Mouse (Mus musculus): ENCODE measurements around the gene Lars2. TPM values are rescaled to one million over a fixed set of nuclear protein-coding genes. Genes with fewer than 3 reads are reported as not detected.
"Not testable (repeated sequence)": the region's sequence is repeated elsewhere in the genome, so short reads cannot be mapped to it uniquely, and the experiment has no call there.

Lars2 gene
- polyA plus RNA-seq, 1 experiment from 2014 or later: 1,018 TPM

DNA sequence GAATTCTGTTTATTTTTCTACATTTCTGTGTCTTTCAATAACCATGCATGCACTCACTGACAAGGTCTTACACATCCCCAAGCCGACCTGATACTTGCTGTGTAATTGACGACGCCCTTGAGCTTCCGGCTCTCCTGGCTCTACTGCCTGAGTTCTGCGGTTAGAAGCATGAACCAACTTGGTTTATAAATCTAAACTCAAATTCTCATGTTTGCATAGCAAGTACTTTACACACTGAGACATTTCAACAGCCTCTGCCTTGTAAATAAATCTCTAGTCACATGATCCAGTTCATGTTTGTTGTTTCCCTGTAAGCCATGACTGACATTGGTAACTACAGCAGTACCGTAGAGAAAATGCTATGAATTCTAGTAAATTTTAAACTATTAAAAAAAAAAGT lies 25.5 kb upstream of the Lars2 start:
- DNase-seq (ENCODE audit: low spot score): no peak
- Histone ChIP-seq H3K9ac (ENCODE audit: low read length) (no peak overlapping the region), H3K9me3 (ENCODE audit: control insufficient read depth, low read length) (no peaks in the 10 kb centered on the region), H3K4me2 (ENCODE audit: low read depth, severe bottlenecking) (no peak overlapping the region), H3K36me3 (ENCODE audit: control insufficient read depth, insufficient read depth, low read length) (no peaks in the 10 kb centered on the region), H3K4me1 (ENCODE audit: control insufficient read depth, insufficient read depth, low read length) (no peaks in the 10 kb centered on the region), H3K27ac (replicated peaks; ENCODE audit: low read depth, low read length) (no peak overlapping the region), H3K27me3 (ENCODE audit: control insufficient read depth, insufficient read depth, low read length) (no peaks in the 10 kb centered on the region), H3K4me3 (ENCODE audit: low read depth, low read length) (no peak overlapping the region)
- no peak for ATAC-seq (ENCODE audit: insufficient number of reproducible peaks, low FRiP score, low TSS enrichment, low read depth)
- 90% methylated on average over 6 of the region's 6 CpGs for WGBS

- ATAC-seq (ENCODE audit: insufficient number of reproducible peaks, low FRiP score, low TSS enrichment, low read depth) (no peak), DNase-seq (ENCODE audit: low spot score) (no peak)
- Histone ChIP-seq H3K4me2 (ENCODE audit: low read depth, severe bottlenecking) (no peak overlapping the region), H3K9me3 (ENCODE audit: control insufficient read depth, low read length) (no peaks in the 10 kb centered on the region), H3K27ac (replicated peaks; ENCODE audit: low read depth, low read length) (no peak overlapping the region), H3K4me1 (ENCODE audit: control insufficient read depth, insufficient read depth, low read length) (0 out of 2 replicates have a peak, but pooled peaks cover 3% of the 10 kb centered on the region), H3K4me3 (ENCODE audit: low read depth, low read length) (no peak overlapping the region), H3K9ac (ENCODE audit: low read length) (no peak overlapping the region), H3K36me3 (ENCODE audit: control insufficient read depth, insufficient read depth, low read length) (no peaks in the 10 kb centered on the region), H3K27me3 (ENCODE audit: control insufficient read depth, insufficient read depth, low read length) (no peaks in the 10 kb centered on the region)
- WGBS: 83% methylated on average over 3 of the region's 3 CpGs
Observed at GRCm38 (mm10) chr9:123343069-123343468, 23.7 kb upstream of the Lars2 start.

DNA sequence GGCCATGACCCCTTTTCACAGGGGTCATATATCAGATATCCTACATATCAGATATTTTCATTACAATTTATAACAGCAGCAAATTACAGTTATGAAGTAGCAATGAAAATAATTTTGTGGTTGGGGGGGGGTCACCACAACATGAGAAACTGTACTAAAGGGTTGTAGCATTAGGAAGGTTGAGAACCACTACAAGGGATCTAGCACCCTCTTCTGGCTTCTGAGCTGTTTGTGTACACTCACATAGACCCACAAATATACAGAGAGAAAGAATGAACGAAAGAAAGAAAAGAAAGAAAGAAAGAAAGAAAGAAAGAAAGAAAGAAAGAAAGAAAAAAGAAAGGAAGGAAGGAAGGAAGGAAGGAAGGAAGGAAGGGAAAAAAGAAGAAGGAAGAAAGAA lies 17.4 kb upstream of the Lars2 start:
- not testable (repeated sequence) for H3K4me1 ChIP-seq (ENCODE audit: control insufficient read depth, insufficient read depth, low read length); ATAC-seq (ENCODE audit: insufficient number of reproducible peaks, low FRiP score, low TSS enrichment, low read depth); H3K36me3 ChIP-seq (ENCODE audit: control insufficient read depth, insufficient read depth, low read length); H3K9ac ChIP-seq (ENCODE audit: low read length); H3K4me2 ChIP-seq (ENCODE audit: low read depth, severe bottlenecking); H3K9me3 ChIP-seq (ENCODE audit: control insufficient read depth, low read length); H3K27ac ChIP-seq (replicated peaks; ENCODE audit: low read depth, low read length); DNase-seq (ENCODE audit: low spot score); H3K27me3 ChIP-seq (ENCODE audit: control insufficient read depth, insufficient read depth, low read length); H3K4me3 ChIP-seq (ENCODE audit: low read depth, low read length)
- 96% methylated on average over 1 of the region's 1 CpGs for WGBS

DNA sequence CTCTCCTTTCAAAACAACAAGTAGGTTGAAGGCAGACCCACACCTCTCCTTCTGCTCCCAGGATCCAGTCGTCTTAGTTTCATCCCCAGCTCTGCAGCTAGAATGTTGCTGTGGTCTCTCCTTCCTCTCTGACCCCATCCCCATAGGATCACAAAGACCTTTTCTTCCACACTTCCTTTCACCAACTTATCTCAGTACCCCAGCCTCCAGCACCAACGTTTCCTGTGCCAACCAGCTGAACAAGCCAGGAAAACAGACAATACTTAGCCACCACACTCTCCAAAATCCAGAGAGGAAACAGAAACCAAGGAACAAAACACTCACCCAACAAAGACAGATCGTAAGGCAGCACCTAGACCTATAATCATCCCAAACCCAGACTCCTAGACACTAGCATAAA lies 6.7 kb upstream of the Lars2 start:
- Histone ChIP-seq H3K27ac (replicated peaks; ENCODE audit: low read depth, low read length) (no peak overlapping the region), H3K4me2 (ENCODE audit: low read depth, severe bottlenecking) (no peak overlapping the region), H3K9ac (ENCODE audit: low read length) (no peak overlapping the region), H3K9me3 (ENCODE audit: control insufficient read depth, low read length) (no peaks in the 10 kb centered on the region), H3K36me3 (ENCODE audit: control insufficient read depth, insufficient read depth, low read length) (no peaks in the 10 kb centered on the region), H3K27me3 (ENCODE audit: control insufficient read depth, insufficient read depth, low read length) (no peaks in the 10 kb centered on the region), H3K4me3 (ENCODE audit: low read depth, low read length) (no peak overlapping the region), H3K4me1 (ENCODE audit: control insufficient read depth, insufficient read depth, low read length) (no peaks in the 10 kb centered on the region)
- no peak for DNase-seq (ENCODE audit: low spot score)
- ATAC-seq (ENCODE audit: insufficient number of reproducible peaks, low FRiP score, low TSS enrichment, low read depth): no peak
- WGBS: 66% methylated on average over 3 of the region's 3 CpGs

- 74% methylated on average over 1 of the region's 1 CpGs for WGBS
- DNase-seq (ENCODE audit: low spot score) (no peak), ATAC-seq (ENCODE audit: insufficient number of reproducible peaks, low FRiP score, low TSS enrichment, low read depth) (no peak)
- no peaks in the 10 kb centered on the region for H3K9me3 ChIP-seq (ENCODE audit: control insufficient read depth, low read length)
- H3K4me2 ChIP-seq (ENCODE audit: low read depth, severe bottlenecking): no peak overlapping the region
- no peak overlapping the region for H3K27ac ChIP-seq (replicated peaks; ENCODE audit: low read depth, low read length)
- no peaks in the 10 kb centered on the region for H3K36me3 ChIP-seq (ENCODE audit: control insufficient read depth, insufficient read depth, low read length)
- H3K4me1 ChIP-seq (ENCODE audit: control insufficient read depth, insufficient read depth, low read length): no peaks in the 10 kb centered on the region
- H3K9ac ChIP-seq (ENCODE audit: low read length): no peak overlapping the region
- no peaks in the 10 kb centered on the region for H3K27me3 ChIP-seq (ENCODE audit: control insufficient read depth, insufficient read depth, low read length)
- no peak overlapping the region for H3K4me3 ChIP-seq (ENCODE audit: low read depth, low read length)
Observed at GRCm38 (mm10) chr9:123365353-123365752, 1.4 kb upstream of the Lars2 start.

- Histone ChIP-seq H3K27ac (replicated peaks; ENCODE audit: low read depth, low read length) (no peak overlapping the region), H3K4me3 (ENCODE audit: low read depth, low read length) (peak overlapping the region; percentile 73), H3K27me3 (ENCODE audit: control insufficient read depth, insufficient read depth, low read length) (no peaks in the 10 kb centered on the region), H3K4me1 (ENCODE audit: control insufficient read depth, insufficient read depth, low read length) (no peaks in the 10 kb centered on the region), H3K4me2 (ENCODE audit: low read depth, severe bottlenecking) (peak overlapping the region; percentile 82), H3K9me3 (ENCODE audit: control insufficient read depth, low read length) (no peaks in the 10 kb centered on the region), H3K36me3 (ENCODE audit: control insufficient read depth, insufficient read depth, low read length) (no peaks in the 10 kb centered on the region), H3K9ac (ENCODE audit: low read length) (peak overlapping the region; percentile 49; the same call in 1 of the 2 replicates)
- no peak for DNase-seq (ENCODE audit: low spot score)
- 32% methylated on average over 9 of the region's 9 CpGs for WGBS
- peak; percentile 41 for ATAC-seq (ENCODE audit: insufficient number of reproducible peaks, low FRiP score, low TSS enrichment, low read depth)
Observed at GRCm38 (mm10) chr9:123365942-123366707, 602 bp upstream of the Lars2 start.

GRCm38 (mm10) chr9:123367636-123368035 lies 909 bp downstream of the Lars2 start:
- no peaks in the 10 kb centered on the region for H3K4me1 ChIP-seq (ENCODE audit: control insufficient read depth, insufficient read depth, low read length)
- H3K9ac ChIP-seq (ENCODE audit: low read length): no peak overlapping the region
- no peaks in the 10 kb centered on the region for H3K27me3 ChIP-seq (ENCODE audit: control insufficient read depth, insufficient read depth, low read length)
- H3K9me3 ChIP-seq (ENCODE audit: control insufficient read depth, low read length): no peaks in the 10 kb centered on the region
- peak overlapping the region; percentile 82 for H3K4me2 ChIP-seq (ENCODE audit: low read depth, severe bottlenecking)
- no peak overlapping the region for H3K27ac ChIP-seq (replicated peaks; ENCODE audit: low read depth, low read length)
- H3K4me3 ChIP-seq (ENCODE audit: low read depth, low read length): peak overlapping the region; percentile 73
- no peak for ATAC-seq (ENCODE audit: insufficient number of reproducible peaks, low FRiP score, low TSS enrichment, low read depth)
- DNase-seq (ENCODE audit: low spot score): no peak
- H3K36me3 ChIP-seq (ENCODE audit: control insufficient read depth, insufficient read depth, low read length): no peaks in the 10 kb centered on the region

- Histone ChIP-seq H3K4me1 (ENCODE audit: control insufficient read depth, insufficient read depth, low read length) (no peaks in the 10 kb centered on the region), H3K27ac (replicated peaks; ENCODE audit: low read depth, low read length) (no peak overlapping the region), H3K36me3 (ENCODE audit: control insufficient read depth, insufficient read depth, low read length) (no peaks in the 10 kb centered on the region), H3K4me2 (ENCODE audit: low read depth, severe bottlenecking) (no peak overlapping the region), H3K4me3 (ENCODE audit: low read depth, low read length) (no peak overlapping the region), H3K9ac (ENCODE audit: low read length) (no peak overlapping the region), H3K27me3 (ENCODE audit: control insufficient read depth, insufficient read depth, low read length) (no peaks in the 10 kb centered on the region), H3K9me3 (ENCODE audit: control insufficient read depth, low read length) (no peaks in the 10 kb centered on the region)
- ATAC-seq (ENCODE audit: insufficient number of reproducible peaks, low FRiP score, low TSS enrichment, low read depth): peak; percentile 76
- DNase-seq (ENCODE audit: low spot score): peak; percentile 38
- 33% methylated on average over 5 of the region's 5 CpGs for WGBS
Observed at GRCm38 (mm10) chr9:123382399-123382798, 15.7 kb downstream of the Lars2 start.

- 81% methylated on average over 3 of the region's 3 CpGs for WGBS
- no peak overlapping the region for H3K9ac ChIP-seq (ENCODE audit: low read length)
- no peak overlapping the region for H3K4me3 ChIP-seq (ENCODE audit: low read depth, low read length)
- no peak overlapping the region for H3K27ac ChIP-seq (replicated peaks; ENCODE audit: low read depth, low read length)
- 0 out of 2 replicates have a peak, but pooled peaks cover 5% of the 10 kb centered on the region for H3K36me3 ChIP-seq (ENCODE audit: control insufficient read depth, insufficient read depth, low read length)
- DNase-seq (ENCODE audit: low spot score) (no peak), ATAC-seq (ENCODE audit: insufficient number of reproducible peaks, low FRiP score, low TSS enrichment, low read depth) (no peak)
- no peaks in the 10 kb centered on the region for H3K27me3 ChIP-seq (ENCODE audit: control insufficient read depth, insufficient read depth, low read length)
- no peaks in the 10 kb centered on the region for H3K9me3 ChIP-seq (ENCODE audit: control insufficient read depth, low read length)
- no peaks in the 10 kb centered on the region for H3K4me1 ChIP-seq (ENCODE audit: control insufficient read depth, insufficient read depth, low read length)
- no peak overlapping the region for H3K4me2 ChIP-seq (ENCODE audit: low read depth, severe bottlenecking)
Observed at GRCm38 (mm10) chr9:123384696-123385095, 18.0 kb downstream of the Lars2 start.

Measured in limb, embryonic 11.5 days (tissue).